Mouse (Mus musculus) small intestine, adult 2 months (tissue): Measurements from ENCODE around the gene Mst1r.
A peak's percentile ranks its signal among the peaks of the same experiment; 100 is the strongest.

Experiments
- CTCF ChIP-seq: fragments of 200-500 bp; IDR thresholded peaks from 2 replicates; pipeline ENCODE4 v1.5.1; 2012; ENCODE audit warnings: low read depth, mild to moderate bottlenecking, control low read depth, inconsistent platforms, low read length, moderate library complexity, mixed read lengths; ENCODE audit not compliant: insufficient replicate concordance, insufficient read length; ENCODE audit errors: extremely low read depth
- POLR2A ChIP-seq: fragments of 200-500 bp; IDR thresholded peaks from 2 replicates; pipeline ENCODE4 v1.6.1; 2012; ENCODE audit warnings: low read depth, mild to moderate bottlenecking, control low read depth, inconsistent platforms, low read length, moderate library complexity

GRCm38 (mm10) chr9:107887804-107888266, 18.8 kb upstream of the Mst1r start, which contains the start of gene Mon1a:
- TF ChIP-seq CTCF (no peak), POLR2A (peak; percentile 88; the same call in 1 of the 2 replicates)
